Comparison of ENCODE assay signal across 34 mouse cellular contexts in the genomic region with DNA sequence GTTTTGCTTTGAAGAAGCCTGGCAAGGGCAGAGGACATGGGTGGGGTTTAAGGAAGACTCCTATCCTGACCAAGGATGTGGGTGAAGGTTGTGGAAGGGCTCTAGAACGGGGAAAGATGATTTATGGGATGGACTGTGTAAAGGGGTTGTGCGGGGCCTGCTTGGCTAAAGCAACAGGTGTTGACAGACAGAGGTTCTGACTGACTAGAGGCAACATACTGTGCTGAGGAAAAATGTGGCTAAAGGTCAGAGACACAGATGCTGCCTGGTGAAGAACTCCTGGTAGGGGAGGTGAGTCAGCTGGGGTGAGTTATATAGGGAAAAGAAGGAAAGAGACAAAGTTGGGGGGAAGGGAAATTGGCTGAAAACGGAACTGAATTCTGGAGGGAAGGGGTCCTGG. TPM values are rescaled to one million over a fixed set of nuclear protein-coding genes. Genes with fewer than 3 reads are reported as not detected.
A peak's percentile ranks its signal among the peaks of the same experiment; 100 is the strongest.
DNase-seq lines count a peak whose midpoint lies in the region; ATAC-seq and TF ChIP-seq lines count a peak whose summit lies in the region.
"Had no signal": no experiment of that assay in that cellular context is flagged by ENCODE, and none has a peak within 500 bp of the region (broad histone marks: within the 10 kb centered on the region; RNA-seq: fewer than 3 reads in every experiment).

No protein-coding gene starts in this region.

- H3K36me3 ChIP-seq in testis, adult 2 months (ENCODE audit: control insufficient read depth, insufficient read depth, low read length), result no peaks in the 10 kb centered on the region
- no peaks in the 10 kb centered on the region for H3K36me3 ChIP-seq in midbrain, embryonic 15.5 days (replicated peaks)
- no peaks in the 10 kb centered on the region for H3K36me3 ChIP-seq in hindbrain, embryonic 11.5 days (ENCODE audit: control insufficient read depth, insufficient read depth, low read length)
- H3K36me3 ChIP-seq: embryonic facial prominence, embryonic 10.5 days; embryonic facial prominence, embryonic 13.5 days; G1E; heart, embryonic 10.5 days; heart, embryonic 13.5 days; hindbrain, embryonic 12.5 days; hindbrain, embryonic 15.5 days had no signal

- no peaks in the 10 kb centered on the region for H3K9me3 ChIP-seq in midbrain, embryonic 15.5 days
- no peaks in the 10 kb centered on the region for H3K9me3 ChIP-seq in hindbrain, embryonic 11.5 days (ENCODE audit: control insufficient read depth, low read length)
- H3K9me3 ChIP-seq: embryonic facial prominence, embryonic 10.5 days; embryonic facial prominence, embryonic 13.5 days; forebrain, embryonic 13.5 days; G1E; heart, embryonic 10.5 days; hindbrain, embryonic 12.5 days; hindbrain, embryonic 15.5 days had no signal

- no peak overlapping the region for H3K27ac ChIP-seq in testis, adult 2 months (ENCODE audit: control insufficient read depth, insufficient read depth, low read depth, low read length)
- no peak overlapping the region for H3K27ac ChIP-seq in midbrain, embryonic 15.5 days
- H3K27ac ChIP-seq in hindbrain, embryonic 11.5 days (ENCODE audit: low read depth, low read length), result no peak overlapping the region
- H3K27ac ChIP-seq: embryonic facial prominence, embryonic 10.5 days; embryonic facial prominence, embryonic 13.5 days; forebrain, embryonic 10.5 days; forebrain, embryonic 13.5 days; heart, embryonic 10.5 days; heart, embryonic 13.5 days; hindbrain, embryonic 12.5 days; hindbrain, embryonic 15.5 days had no signal

- peak overlapping the region; percentile 33; the same call in 1 of the 2 replicates for H3K4me3 ChIP-seq in testis, adult 2 months (ENCODE audit: control insufficient read depth, low read depth, low read length)
- no peak overlapping the region for H3K4me3 ChIP-seq in midbrain, embryonic 15.5 days
- H3K4me3 ChIP-seq in hindbrain, embryonic 11.5 days (ENCODE audit: low read depth, low read length), result no peak overlapping the region
- H3K4me3 ChIP-seq: embryonic facial prominence, embryonic 10.5 days; embryonic facial prominence, embryonic 13.5 days; forebrain, embryonic 10.5 days; forebrain, embryonic 13.5 days; heart, embryonic 10.5 days; heart, embryonic 13.5 days; hindbrain, embryonic 12.5 days; hindbrain, embryonic 15.5 days had no signal

- H3K27me3 ChIP-seq in testis, adult 2 months (ENCODE audit: control insufficient read depth, insufficient read depth, low read length), result no peaks in the 10 kb centered on the region
- H3K27me3 ChIP-seq in midbrain, embryonic 15.5 days (replicated peaks), result peaks cover 8% of the 10 kb centered on the region
- peaks cover 7% of the 10 kb centered on the region; the same call in 1 of the 2 replicates for H3K27me3 ChIP-seq in hindbrain, embryonic 11.5 days (ENCODE audit: control insufficient read depth, insufficient read depth, low read length)
- H3K27me3 ChIP-seq: CH12.LX had no signal

- H3K4me2 ChIP-seq in midbrain, embryonic 15.5 days, result no peak overlapping the region
- no peak overlapping the region for H3K4me2 ChIP-seq in hindbrain, embryonic 11.5 days (replicated peaks; ENCODE audit: low read depth, low read length)
- H3K4me2 ChIP-seq: embryonic facial prominence, embryonic 13.5 days; forebrain, embryonic 13.5 days; heart, embryonic 13.5 days; hindbrain, embryonic 12.5 days; hindbrain, embryonic 15.5 days had no signal

- no peaks in the 10 kb centered on the region for H3K4me1 ChIP-seq in testis, adult 2 months (ENCODE audit: control insufficient read depth, insufficient read depth, low read length)
- H3K4me1 ChIP-seq in midbrain, embryonic 15.5 days, result no peaks in the 10 kb centered on the region
- no peaks in the 10 kb centered on the region for H3K4me1 ChIP-seq in hindbrain, embryonic 11.5 days (replicated peaks; ENCODE audit: control insufficient read depth, insufficient read depth, low read length)
- H3K4me1 ChIP-seq: embryonic facial prominence, embryonic 10.5 days; embryonic facial prominence, embryonic 13.5 days; forebrain, embryonic 10.5 days; forebrain, embryonic 13.5 days; heart, embryonic 10.5 days; heart, embryonic 13.5 days; hindbrain, embryonic 12.5 days; hindbrain, embryonic 15.5 days had no signal

- TF ChIP-seq POLR2A in testis, adult 2 months (IDR thresholded peaks at IDR 0.05; ENCODE audit: control insufficient read depth, low read depth, low read length), result no peak

- TF ChIP-seq CTCF in testis, adult 2 months (IDR thresholded peaks at IDR 0.05; ENCODE audit: control insufficient read depth, insufficient read depth, insufficient replicate concordance, low read depth, low read length), result no peak

- DNase-seq in embryo, embryonic 10.5 days (ENCODE audit: low spot score), result peak; percentile 7
- DNase-seq in embryo, embryonic 10 days (ENCODE audit: low spot score), result no peak
- DNase-seq in testis, postnatal 14 days (ENCODE audit: low spot score), result no peak
- peak; percentile 1 for DNase-seq in forelimb bud, embryonic 11.5 days (ENCODE audit: low read depth, low spot score)
- no peak for DNase-seq in frontal cortex, postnatal 36 days (ENCODE audit: low spot score in 2 of 2)
- DNase-seq in hindbrain, embryonic 11.5 days (ENCODE audit: low spot score), result no peak
- DNase-seq: adrenal gland, postnatal 10 days; adrenal gland, postnatal 36 days; B cell, adult 2 months; cerebellum, adult 11 months; cerebellum, adult 2 months; cerebellum, adult 9-11 months; cerebellum, postnatal 25 days; gastrocnemius, postnatal 25 days; heart, postnatal 14 days; heart, postnatal 4 days had no signal

- H3K9ac ChIP-seq in midbrain, embryonic 15.5 days, result no peak overlapping the region
- H3K9ac ChIP-seq in hindbrain, embryonic 11.5 days (ENCODE audit: low read depth, low read length), result no peak overlapping the region
- H3K9ac ChIP-seq: embryonic facial prominence, embryonic 13.5 days; forebrain, embryonic 13.5 days; heart, embryonic 13.5 days; hindbrain, embryonic 12.5 days; hindbrain, embryonic 15.5 days had no signal

- WGBS in midbrain, embryonic 15.5 days, result 68% methylated on average over 3 of the region's 3 CpGs
- 64% methylated on average over 3 of the region's 3 CpGs for WGBS in hindbrain, embryonic 11.5 days

- ATAC-seq in midbrain, embryonic 15.5 days (replicated peaks), result no peak
- ATAC-seq in hindbrain, embryonic 11.5 days (ENCODE audit: low FRiP score), result no peak
- ATAC-seq: forebrain, embryonic 13.5 days; forebrain, embryonic 16.5 days; intestine, postnatal 0 days had no signal

RNA-seq across cellular contexts. Expression of a gene that starts 3.5 kb away (rescaled TPM):
- polyA plus RNA-seq in testis, adult 2 months (2012; rRNA removed), result 6.8 and 7.3 TPM in 2 replicates
- not detected in 2 replicates for polyA plus RNA-seq in midbrain, embryonic 15.5 days (2015; fragmentation: Nextera tagmentation; extraction: Ambion mirVana)
- not detected in 2 replicates for polyA plus RNA-seq in hindbrain, embryonic 11.5 days (2014; fragmentation: Nextera tagmentation; extraction: Ambion mirVana)
- polyA plus RNA-seq: cerebellum, adult 2 months; embryonic facial prominence, embryonic 10.5 days; embryonic facial prominence, embryonic 13.5 days; forebrain, embryonic 10.5 days; forebrain, embryonic 13.5 days; forebrain, embryonic 16.5 days; frontal cortex, adult 2 months; G1E; gonadal fat pad, adult 2 months; heart, embryonic 10.5 days; heart, embryonic 13.5 days; heart, embryonic 16.5 days; hindbrain, embryonic 12.5 days; hindbrain, embryonic 15.5 days; intestine, embryonic 14.5 days; intestine, postnatal 0 days had no signal

RNA-seq across cellular contexts. Expression of a gene that starts 10.2 kb away (rescaled TPM):
- 2.1 and 2.4 TPM in 2 replicates for polyA plus RNA-seq in testis, adult 2 months (2012; rRNA removed)
- 0.10 and 0.37 TPM in 2 replicates for polyA plus RNA-seq in midbrain, embryonic 15.5 days (2015; fragmentation: Nextera tagmentation; extraction: Ambion mirVana)
- polyA plus RNA-seq in hindbrain, embryonic 11.5 days (2014; fragmentation: Nextera tagmentation; extraction: Ambion mirVana), result 0.32 and 0.71 TPM in 2 replicates
- polyA plus RNA-seq: G1E; heart, embryonic 13.5 days had no signal

Comparison
In these comparisons a context has a peak if more than half of its experiments do, and no peak if none do; other contexts are left out.
1. DNase-seq: peak in embryo, embryonic 10.5 days (single experiment) and forelimb bud, embryonic 11.5 days (single experiment); none in embryo, embryonic 10 days (single experiment), testis, postnatal 14 days (single experiment), frontal cortex, postnatal 36 days (0 of 2) and hindbrain, embryonic 11.5 days (single experiment).